Mouse (Mus musculus) urinary bladder, postnatal 10 days (tissue): Measurements from ENCODE around the gene Setx.
"Not testable (repeated sequence)": the region's sequence is repeated elsewhere in the genome, so short reads cannot be mapped to it uniquely, and the experiment has no call there.

Experiments used
- DNase-seq: peaks from one replicate; pipeline ENCODE4 v3.0.0; 2022; ENCODE audit warnings: low spot score

Setx gene

DNA sequence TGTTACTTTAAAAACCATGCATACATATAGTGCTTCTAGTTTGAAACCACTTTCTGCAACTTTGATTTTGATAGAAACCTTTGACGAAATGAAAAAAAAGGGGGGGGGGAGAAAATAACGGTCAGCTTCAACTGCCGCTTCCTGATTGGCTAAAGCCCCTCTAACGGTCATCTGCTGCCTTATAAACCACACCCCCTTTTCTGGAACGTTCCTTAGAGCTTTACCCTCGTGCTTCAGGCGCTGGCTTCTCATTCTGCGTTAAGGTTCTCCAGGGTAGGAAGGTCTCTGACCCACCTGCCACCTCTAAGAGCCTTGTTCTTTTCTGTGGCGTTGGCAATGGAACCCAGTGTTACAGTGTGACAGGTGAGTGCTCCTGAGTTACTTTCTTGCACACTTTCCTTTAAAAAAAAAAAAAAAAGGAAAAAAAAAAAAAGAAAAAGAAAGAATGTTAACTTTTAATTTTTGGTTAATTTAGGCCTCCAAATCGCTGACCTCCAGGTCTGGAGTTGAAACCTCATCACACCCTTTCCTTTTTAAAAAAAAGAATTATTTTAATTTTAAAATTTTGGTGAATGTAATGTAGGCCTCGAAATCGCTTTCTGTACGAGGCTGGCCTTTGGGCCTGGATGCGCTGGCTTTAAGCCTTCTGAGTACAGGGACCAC, at the start of gene Setx:
Gene Setx (plus strand): TSS at position 275 of the 663 bp plus-strand sequence.
- no peak for DNase-seq

DNA sequence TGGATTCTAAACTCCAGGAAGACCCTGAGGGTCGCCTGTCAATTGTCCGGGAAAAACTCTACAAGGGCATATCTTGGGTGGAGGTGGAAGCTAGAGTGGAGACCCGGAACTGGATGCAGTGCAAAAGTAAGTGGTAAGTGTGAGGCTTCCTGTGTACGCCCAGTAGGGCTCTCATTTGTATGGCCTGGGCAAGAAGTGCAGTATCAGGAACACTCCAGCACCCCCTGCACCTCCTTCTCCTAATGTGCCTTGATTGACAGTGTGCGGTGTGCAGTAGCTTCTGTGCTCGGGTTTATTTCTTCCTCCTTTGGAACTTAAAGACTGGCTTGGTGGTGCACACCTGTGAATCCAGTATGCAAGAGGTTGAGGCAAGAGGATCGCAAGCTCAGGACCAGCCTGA, 49.3 kb upstream of the Setx start:
- DNase-seq: no peak

DNA sequence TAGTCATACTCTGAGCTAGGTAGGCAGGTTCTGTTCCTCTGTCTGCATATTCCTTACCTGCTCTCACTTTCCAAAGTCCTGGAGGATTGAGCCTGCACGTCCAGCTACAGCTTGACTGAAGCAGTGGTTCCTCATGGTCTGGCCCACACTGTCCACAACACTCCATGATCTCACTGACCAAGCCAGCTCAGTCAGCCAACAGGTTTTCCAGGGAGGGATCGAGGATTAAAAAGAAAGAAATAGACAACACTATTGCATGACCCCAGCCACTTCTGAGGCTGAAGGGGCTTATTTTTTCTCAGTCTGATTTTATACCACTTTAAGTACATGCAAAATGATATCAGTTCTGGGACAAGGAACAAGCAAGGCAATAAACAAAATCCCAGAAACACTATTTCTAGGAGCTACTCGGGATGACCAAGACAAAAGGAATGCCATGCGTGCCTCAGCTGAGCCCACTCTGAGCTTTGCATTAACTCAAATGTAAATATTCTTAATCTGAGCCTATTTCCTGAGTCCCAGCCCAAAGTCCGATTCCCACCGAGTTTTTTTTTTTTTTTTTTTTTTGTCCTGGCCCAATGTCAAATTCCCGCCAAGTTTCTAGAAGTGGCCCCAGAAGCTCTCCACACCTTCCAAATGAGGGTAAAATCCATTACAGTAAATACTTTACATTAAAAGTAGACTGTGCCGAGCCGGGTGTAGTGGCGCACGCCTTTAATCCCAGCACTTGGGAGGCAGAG, 48.5 kb upstream of the Setx start:
- no peak for DNase-seq

DNA sequence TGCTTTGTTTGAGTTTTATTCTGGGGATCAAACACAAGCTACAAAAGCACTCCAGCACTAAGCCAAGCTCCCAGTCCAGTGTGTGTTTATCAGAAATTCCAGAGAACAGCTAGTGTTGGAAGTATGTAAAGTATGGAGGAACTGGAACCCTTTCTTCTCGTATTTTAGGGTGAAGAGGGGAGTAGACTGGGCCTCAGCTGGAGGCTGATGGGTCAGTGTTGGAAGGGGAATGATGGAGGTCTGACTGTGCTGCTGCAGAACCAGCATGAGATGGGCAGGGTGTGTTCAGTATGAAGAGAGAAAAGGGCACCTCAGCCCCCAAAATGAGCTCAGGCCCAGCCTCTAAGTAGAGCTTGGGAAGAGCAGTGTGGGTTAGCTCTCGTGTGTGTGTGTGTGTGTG, 47.8 kb upstream of the Setx start:
- no peak for DNase-seq

DNA sequence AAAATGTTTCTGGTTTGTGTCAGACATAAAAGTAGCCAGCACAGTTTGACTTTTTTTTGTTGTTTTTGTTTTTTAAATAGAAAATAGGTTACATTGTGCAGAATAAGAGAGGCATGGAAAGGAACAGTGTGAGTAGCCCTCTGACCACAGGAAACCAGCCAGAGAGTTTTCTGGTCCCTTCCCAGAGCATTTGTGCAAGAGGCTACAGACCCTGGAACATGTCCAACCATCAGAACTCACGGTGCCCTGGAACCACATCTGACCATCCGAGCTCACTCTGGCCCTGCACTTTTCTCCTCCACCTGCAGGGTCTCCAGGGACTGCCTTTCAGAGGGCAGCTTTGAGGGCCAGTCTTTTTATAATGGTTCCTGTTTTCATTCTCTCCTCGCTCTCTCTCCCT, 42.0 kb upstream of the Setx start:
- DNase-seq: no peak

DNA sequence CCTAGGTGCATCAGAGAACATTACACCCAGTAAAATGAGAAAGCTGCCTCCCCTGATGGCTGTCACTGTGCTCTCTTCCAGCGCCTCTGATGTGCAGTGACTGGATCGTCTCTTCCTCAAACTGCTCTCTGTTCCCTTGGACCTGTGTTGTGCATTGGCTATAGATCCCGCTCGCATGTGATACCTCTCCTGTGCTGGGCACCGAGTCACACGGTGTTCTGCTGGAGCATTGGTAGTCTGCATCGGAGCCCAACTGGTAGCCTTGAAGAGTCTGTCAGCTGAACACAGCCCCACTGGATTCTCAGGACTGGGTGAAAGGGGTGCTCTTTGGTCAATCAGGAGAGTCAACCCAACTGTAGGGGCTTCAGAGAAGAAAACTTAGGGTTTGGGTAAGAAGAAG, 38.0 kb upstream of the Setx start:
- DNase-seq: no peak

DNA sequence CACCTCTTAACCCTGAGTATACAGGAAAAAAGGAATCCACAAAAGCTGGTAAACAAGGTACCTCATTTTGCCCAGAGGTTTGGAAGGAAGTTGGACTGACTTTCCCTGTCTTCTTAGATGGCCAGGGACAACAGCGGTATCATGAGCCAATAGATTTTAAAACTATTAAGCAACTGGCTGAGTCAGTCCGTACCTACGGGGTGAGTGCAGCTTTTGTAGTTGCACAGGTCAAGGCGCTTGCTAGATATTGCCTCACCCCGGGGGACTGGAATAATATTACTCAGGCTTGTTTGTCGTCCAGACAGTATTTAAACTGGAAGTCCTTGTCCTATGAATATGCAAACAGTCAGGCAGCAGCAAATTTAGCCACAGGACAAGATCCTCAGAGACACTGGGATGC, 34.7 kb upstream of the Setx start:
- DNase-seq: not testable (repeated sequence)

DNA sequence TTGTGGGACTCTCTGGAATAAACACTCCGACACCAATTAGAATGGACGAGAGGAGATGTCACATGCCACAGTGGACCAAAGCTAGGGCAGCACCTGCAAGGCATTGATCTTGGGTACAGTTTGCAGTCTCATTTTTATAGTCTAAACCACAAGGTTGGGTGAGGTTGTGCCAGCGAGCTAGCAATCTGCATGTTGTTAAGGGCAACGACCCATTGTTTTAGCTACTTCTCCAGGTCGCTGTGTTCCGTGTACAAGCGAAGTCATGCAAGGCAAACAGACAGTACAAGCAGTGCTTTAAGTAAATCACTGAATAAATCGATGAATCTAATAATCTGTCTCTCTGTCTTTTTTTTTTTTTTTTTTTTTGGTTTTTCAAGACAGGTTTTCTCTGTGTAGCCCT, 28.3 kb upstream of the Setx start:
- no peak for DNase-seq

DNA sequence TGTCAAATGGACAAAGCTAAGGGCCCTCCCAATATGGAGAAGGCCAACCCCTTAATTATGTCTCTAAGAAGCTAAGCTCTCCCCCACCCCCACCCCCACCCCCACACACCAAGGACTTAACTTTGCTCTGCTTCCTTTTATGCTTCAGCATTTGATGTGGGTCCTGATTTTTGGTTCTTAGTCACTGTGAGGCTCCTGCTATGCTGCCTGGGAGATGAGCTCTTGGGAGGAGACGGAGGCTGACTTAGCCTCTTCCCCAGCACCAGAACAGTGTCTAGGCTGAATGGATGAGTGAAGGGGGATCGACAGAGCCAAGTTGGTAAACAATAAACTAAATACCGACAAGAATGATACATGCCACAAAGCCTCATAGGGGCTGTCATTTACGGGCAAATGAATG, 27.2 kb upstream of the Setx start:
- DNase-seq: no peak

DNA sequence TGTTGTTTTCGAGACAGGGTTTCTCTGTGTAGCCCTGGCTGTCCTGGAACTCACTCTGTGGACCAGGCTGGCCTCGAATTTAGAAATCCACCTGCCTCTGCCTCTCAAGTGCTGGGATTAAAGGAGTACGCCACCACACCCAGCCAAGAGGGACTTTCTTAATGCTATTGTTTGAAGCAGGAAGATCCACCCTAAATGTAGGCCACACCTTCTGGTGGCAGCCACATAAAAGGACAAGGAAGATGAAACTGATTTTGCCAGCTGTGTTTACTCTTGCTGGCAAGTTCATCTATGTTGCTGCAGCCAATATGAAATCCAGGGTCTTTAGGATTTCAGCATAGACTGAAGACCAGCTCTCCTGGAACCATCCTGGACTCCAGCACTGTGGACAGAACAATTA, 26.5 kb upstream of the Setx start:
- no peak for DNase-seq

DNA sequence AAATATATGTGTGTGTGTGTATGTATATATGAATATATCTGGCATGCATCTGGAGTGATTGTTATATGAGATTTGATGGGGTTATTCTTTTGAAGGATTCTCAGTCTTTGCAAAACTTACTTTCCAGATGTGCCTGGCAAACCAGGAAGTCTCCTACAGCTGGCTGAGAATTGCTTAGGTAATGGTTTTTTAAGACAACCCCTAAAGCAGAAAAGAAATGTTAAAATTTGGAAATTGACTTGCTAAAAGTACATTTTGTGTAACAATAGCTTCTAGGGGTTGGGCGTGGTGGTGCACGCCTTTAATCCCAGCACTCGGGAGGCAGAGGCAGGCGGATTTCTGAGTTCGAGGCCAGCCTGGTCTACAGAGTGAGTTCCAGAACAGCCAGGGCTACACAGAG, 26.0 kb upstream of the Setx start:
- not testable (repeated sequence) for DNase-seq

DNA sequence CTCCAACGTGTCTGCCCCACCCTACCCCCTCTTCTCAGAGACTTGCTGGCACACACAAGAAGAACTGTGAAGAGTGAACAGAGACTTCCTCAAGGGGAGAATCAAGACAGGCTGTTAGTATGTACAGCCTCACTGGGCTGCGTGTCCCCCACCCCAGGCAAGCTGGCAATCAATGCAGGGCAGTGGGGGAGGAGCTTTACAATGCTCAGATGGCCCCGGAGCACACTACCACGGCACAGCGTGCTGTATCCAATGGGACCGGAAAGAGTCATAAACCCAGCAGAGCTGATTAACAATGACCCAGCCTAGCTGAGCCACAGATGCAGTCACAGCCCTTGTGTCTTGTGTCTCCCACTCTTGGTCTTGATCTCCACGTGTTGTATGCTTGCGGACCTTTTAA, 25.2 kb upstream of the Setx start:
- DNase-seq: no peak

DNA sequence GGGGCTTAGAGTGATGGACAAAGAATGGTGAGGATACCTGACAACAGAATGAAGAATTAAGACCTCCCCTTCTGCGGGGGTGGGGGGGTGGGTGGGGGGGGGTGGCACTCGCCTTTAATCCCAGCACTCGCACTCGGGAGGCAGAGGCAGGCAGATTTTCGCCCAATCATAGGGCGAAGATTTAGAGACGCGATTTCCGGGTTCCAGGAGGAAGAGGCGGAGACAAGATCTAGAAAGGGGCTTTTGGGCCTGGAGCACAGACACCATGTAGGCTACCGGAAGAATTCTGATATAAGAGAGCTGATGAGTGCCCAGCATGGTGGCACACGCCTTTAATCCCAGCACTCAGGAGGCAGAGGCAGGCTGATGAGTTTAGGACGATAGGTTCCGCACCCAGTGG, 24.3 kb upstream of the Setx start:
- DNase-seq: no peak

DNA sequence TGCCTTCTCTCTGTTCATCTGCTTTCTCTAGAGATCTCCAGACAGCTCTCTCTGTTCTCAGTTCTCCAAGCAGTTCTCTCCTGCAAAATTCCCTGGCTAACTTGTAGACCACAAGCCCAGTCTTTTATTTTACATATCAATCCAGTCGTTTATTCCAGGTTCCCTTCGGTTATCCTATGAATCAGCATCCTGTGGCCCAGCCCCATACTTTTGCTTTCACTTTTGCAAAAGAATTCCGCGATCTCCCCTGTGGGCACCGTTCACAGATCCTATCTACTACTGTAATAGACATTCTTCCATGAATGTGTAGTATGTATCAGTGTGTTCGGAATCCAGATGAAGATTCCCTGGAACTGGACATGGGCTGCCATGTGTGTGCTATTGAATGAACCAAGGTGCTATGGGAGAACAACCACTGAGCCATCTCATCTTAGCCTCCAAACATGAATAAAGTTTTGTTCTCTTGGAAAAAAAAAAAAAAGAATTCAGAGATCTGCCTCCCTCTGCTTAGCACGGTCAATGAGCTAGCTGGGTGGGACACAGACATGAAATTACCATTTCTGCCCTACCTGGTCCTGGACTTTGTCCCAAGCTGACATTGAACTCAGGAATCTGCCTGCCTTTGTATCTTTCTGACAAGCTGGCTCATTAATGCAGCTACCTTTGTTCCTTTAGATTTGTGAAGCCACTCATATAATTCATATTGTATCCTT, 23.0 kb upstream of the Setx start:
- DNase-seq: no peak

DNA sequence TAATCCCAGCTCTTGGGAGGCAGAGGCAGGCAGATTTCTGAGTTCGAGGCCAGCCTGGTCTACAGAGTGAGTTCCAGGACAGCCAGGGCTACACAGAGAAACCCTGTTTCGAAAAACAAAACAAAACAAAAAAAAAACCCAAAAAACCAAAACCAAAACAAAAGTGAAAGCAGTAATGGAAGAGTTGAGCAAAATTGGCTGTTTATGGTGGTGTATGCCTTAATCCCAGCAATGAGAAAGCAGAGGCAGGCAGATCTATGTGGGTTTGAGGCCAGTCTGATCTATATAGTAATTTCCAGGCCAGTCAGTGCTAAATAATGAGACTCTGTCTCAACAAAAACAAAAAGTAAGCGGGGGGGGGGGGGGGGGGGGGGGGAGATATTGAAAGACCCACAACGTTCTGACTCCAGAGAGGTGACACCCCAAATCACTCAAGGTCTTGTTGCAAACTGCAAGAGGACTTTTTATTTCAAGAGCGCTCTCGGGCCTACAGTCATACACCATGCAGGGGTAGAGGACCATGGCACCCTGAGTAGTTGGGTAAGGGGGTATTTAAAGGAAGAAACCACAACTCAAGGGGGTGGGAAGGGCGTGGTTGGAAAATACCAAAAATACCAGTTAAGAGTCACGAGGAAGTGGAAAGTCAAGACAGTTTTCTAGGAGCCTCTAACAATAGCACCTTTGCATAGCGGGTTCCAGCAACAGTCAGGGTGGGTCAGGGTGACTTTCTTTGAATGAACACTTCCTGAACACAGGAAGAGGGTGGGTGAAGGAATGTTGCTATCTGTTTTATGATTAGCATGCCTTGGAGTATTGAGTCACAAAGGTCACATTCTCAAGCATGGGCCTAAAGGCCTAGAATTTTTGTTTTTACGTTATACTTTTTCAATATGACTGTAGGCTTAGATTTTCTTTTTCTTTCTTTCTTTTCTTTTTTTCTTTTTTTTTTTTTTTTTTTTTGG, 21.3 kb upstream of the Setx start:
- DNase-seq: not testable (repeated sequence)

DNA sequence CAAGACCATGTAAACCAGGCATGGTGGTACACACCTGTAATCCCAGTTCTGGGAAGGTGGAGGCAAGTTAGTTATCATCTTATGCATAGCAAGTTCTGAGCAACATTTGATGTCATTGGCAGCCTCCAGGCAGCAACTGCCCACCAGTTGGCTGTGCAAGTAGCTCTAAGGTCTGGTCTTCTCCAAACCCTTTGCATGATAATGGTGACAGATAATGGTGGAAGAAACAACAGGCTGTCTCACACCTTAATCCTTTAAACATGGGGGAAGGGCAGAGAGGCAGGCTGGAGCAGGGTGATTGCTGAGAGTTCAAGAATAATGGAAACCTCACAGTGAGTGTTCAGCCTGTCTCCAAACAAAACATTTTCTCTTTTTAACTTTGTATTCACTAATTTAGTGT, 3.0 kb upstream of the Setx start:
- no peak for DNase-seq

DNA sequence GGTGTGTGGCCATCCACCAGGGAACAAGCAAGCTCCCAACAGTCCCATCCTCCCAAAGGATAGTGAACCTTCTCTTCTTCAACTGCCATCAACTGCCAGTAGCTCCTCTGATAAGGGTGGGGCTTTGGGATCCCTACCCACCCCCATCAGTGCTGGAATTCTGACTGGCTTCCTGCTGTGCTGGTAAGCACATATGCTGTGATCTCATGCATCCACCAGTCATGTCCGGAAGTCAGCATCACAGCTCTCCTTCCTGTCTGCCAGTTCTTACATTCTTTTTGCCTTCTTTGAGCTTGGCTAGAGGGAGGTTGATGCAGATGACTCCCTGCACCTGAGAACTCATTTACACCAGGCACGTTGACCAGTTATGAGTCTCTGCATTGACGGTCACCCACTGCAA, 1.5 kb upstream of the Setx start:
- no peak for DNase-seq

DNA sequence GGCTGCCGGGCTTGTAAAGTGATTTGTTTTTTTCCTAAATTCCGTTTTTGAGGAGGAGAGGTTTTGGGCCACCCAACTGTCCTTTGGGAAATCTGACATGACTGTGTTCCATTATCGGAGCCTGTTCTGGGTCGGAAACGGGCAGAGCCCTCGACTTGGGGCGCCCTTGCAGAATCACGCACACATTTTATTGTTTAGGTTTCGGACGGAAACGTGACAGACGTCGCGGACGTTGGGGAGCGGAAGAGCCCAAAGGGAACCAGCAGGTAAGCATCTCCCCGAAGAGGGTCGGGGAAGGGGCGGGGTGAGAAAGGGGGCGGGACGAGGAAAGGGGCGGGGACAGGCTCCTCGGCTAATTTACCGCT, 572 bp downstream of the Setx start:
- no peak for DNase-seq

DNA sequence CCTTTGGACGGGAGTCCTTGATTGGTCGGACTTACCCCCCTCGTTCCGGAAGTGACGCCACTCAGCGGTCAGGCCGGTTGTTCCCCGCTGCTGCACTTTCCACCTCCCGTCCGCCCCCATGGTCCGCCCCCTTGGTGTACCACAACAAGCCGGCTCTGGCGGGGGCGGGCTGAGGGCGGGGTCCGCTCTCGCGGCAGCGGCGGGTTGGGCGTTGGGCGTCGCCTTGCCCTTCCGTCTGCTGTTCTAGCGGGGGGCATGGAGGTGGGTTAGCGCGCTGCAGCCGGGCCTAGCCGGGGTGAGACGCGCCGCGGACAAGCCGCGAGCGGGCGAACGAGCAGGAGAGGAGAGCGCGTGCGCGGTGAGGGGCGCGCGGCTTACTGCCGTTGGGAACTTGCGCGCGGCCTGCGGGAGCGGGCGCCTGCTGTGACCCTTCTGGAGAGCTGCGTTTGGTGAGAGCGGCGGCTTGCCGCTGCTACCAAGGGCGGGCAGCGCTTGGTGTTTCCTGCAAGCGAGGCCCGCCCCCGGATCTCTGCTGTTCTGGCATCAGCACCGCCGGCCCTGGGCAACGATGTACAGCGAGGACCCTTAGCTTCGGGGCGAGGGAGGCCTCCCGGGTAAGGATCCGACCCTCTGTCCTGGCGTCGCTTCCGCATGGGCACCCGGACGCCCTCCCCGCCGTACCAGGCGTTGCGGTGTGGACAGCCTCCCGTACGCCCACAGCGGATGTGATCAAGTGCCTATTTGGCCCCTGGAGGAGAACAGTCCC, 1.1 kb downstream of the Setx start:
- DNase-seq: peak; percentile 99

DNA sequence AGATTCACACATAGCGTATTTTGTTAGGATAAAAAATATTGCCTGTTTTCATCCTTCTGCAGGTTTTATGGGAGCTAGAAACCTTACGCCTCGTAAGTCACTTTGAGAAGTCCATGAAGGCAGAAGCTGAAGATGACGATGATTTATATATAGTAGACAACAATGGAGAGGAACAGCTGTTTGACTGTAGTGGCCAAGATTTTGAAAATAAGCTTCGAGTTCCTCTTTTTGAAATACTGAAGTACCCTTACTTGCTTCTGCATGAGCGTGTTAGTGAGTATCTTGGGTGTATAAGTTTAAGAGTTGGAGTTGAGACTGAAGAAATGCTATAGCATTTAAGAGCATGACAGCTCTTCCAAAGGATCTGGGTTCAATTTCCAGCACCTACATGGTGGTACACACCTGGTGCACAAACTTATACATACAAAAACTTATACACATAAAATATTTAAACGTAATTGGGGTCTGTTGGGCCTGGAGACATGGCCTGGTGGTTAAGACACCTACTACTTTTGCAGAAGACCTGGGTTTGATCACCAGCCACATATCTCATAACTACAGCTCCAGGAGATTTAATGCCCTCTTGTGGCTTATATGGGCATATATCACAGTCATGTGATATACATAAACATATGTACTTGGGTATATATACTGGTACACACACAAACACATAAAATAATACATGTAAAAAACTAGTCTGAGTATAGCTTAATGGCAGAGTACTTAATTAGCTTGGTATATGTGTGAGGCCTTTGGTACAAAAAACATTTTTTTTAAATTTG, 6.3 kb downstream of the Setx start:
- DNase-seq: no peak

DNA sequence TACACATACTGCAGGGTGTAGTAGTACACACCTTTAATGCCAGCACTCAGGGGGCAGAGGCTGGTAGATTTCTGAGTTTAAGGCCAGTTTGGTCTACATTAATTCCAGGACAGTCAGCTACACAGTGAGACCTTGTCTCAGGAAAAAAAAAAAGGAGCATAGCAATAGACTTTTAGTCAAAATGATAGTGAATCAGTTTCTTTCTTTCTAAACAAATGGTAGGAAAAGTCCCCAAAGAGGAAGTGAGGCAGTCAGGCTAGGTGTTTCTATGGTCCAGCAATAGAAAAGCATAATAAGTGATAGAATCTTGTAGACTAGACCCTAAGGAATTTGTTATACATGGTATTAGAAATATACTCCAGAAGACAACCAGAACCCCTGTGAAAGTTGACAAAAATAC, 11.2 kb downstream of the Setx start:
- no peak for DNase-seq
